Mouse (Mus musculus) B cell, adult 2 months (primary cell): ENCODE results near the gene Aspscr1.
A peak's percentile ranks its signal among the peaks of the same experiment; 100 is the strongest.

ENCODE experiments used
- DNase-seq, 2 experiments: peaks; one replicate each; pipeline ENCODE4 v3.0.0; 2022

The Aspscr1 gene

DNA sequence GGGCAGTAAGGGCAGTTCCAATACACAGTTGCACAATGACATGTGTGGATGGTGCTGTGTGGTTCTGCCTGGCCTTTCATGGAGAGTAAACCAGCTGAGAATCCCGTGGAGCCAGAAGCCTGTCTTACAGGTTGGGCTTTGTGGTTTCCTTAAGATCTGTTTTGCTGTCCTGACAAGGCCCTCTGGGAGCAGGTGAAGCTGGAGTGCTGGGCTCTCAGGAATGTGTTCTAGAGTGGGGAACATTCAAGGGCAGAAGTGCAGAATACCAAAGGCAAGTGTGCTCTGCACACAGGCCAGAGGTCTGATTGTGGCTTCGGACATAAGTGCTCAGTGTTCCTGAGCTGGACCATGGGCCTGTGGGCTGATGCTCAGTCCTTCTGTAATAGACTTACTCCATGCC lies 11.9 kb downstream of the Aspscr1 start:
- DNase-seq = no peak

DNA sequence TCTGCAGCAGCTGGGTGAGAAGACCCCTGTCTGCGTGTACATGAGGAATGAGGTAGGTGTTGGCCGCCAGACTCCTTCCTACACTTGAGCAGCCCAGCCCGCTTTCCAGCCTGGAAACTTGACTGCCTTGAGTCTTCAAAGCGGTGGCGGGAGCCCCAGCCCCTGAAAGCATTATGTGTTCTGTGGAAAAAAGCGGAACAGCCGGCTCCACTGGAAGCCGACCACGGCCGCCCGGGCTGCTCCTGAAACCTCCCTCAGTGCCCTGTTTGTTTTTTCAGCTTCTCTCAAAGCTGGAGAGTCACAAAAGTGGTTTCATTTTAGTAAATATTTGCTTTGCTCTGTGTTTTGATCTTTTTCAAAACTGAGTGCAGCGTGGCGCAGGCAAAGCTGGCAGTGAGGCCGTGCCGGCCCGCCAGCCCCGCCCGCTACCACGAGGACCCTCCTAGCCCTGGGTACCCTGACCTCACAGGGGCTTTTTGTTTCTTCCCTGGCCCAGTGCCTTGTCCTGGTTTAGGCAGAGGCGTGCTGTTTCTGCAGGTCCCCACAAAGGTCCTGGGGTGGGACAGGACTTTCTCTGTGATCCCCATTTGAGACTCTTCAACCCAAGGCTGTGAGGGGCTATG lies 14.0 kb downstream of the Aspscr1 start:
- DNase-seq = no peak

DNA sequence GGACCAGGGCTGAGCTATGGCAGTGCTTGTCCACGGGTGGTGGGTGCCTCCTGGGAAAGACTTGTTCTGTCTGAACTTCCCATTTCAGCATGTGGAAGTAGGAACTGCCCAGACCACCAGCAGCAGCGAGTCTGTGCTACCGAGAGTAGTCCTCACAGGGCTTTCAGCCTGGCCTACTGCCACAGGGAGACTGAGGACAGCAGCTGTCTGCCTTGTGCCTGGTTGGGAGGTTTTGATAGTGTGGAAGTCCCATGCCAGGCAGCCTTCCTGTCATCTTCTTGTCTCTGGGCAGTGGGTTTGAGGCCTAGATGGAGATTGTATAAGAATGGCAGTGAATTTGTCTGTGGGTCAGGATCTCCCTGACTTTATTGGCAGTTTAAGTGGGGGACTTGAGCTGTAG lies 16.6 kb downstream of the Aspscr1 start:
- no peak for DNase-seq

DNA sequence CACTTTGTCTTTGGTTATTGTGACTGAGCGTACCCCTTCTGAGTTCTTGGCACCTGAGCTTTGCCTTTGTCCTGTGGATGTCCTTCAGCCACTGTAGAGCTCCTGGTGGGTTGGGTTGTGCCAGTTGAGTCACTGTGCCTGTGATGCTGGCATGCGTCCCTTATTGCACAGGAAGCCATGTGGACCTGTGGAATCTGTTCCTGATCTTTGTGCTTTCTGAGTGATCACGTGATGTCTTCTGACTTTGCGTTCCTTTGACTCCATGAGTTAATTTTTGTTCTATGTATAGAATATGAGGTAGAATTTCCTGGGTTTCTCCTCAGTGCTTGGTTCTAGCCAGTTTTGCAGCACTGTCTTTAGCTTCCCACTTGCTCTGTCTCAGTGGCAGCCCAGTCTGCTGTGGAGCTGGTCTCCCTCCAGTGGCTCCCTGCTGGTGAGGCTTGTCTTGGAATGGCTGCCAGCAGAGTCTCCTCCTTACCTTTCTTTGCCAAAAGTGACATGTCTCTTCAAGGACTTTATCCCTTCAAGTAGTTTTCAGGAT lies 19.8 kb downstream of the Aspscr1 start:
- DNase-seq = no peak

DNA sequence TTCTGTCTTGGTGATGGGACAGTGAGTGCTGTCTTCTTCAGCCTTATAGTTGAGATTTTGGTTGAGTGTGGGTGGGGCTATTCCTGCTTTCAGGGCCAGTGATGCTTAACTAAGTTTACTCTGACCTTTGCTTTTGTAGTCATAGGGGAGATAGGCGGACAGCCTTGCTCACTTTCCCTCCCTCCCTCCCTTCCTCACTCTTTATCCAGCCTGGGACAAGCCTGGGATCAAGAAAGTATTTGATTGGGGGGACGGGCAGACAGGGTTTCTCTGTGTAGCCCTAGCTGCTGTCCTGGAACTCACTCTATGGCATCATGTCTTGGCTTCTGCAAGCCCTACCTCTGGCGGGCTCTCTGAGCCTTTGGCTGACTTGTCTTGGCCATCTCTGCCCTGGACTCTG lies 20.7 kb downstream of the Aspscr1 start:
- DNase-seq = no peak

DNA sequence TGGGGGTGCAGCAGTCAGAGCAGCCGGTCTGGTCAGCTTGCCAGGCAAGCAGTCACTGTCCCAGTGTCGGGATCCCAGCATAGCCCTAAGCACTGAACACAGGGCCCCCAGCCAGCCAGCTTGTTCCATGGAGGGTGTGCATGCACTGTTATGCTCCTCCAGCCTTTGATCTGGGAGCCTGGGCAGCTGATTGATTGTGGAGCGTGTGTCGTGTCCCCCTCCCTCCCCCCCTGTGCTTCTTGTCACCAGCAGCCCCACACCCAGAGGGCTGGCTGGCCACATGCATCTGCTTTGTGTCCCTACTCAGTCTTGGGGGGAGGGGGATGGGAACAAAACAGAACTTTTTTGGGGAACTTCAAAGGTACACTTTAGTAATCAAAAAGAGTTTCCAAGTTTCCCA lies 22.4 kb downstream of the Aspscr1 start:
- DNase-seq = no peak

DNA sequence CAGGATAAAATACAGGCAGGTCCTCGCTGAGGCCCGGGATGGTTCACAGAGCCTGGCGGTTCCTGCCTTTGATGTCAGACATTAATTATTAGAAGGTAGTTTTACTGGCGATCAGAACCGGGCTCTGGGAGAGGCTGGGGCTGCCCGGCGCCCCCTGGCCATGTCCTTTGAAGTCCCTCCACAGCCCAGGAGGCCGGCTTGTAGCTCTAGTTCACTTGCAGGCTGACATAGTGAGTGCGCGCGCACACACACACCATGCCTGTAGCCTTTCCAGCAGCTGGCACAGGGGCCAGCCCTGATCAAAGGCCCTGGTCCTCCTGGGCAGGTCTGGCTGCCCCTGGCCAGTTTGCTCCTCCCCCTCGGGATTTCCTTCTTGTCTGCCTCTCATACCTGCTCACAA lies 22.9 kb downstream of the Aspscr1 start:
- no peak for DNase-seq

DNA sequence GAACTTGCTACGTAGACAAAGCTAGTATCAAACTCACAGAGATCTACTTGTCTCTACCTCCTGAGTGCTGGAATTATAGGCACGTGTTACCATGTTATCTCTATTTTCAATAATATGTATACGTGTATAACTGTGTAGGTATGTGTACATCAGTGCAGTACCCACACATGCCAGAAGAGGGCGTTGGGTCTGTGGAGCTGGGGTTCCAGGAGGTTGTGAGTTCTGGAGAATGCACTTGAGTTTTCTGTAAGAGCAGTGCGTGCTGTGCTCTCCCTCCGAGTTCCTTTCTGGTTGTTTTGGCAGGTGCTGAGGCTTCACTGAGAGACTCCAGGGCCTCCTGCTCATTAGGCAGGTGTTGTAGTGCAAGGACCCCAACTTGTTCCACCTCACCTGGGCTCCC lies 23.8 kb downstream of the Aspscr1 start:
- peak; percentile 32 to 37 for DNase-seq

DNA sequence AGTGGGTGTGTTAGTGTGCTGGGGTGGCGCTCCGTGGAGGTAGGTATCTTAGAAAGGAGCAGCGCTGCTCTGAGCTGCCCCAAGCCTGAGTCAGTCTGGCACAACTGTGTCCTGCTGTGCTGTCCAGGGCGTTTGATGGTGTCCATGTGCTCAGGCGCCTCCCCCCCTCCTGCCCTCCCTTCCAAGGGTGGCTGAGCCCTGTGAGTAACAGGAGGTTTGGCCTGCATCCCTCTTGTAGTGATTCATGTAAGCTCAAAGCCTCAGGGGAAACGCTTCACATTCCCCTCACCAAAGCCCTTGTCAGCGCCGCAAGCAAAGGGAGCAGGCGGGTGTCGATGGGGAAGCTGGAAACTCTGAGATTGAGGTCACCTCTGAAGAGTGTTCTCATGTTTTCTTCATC lies 25.0 kb downstream of the Aspscr1 start:
- no peak for DNase-seq

DNA sequence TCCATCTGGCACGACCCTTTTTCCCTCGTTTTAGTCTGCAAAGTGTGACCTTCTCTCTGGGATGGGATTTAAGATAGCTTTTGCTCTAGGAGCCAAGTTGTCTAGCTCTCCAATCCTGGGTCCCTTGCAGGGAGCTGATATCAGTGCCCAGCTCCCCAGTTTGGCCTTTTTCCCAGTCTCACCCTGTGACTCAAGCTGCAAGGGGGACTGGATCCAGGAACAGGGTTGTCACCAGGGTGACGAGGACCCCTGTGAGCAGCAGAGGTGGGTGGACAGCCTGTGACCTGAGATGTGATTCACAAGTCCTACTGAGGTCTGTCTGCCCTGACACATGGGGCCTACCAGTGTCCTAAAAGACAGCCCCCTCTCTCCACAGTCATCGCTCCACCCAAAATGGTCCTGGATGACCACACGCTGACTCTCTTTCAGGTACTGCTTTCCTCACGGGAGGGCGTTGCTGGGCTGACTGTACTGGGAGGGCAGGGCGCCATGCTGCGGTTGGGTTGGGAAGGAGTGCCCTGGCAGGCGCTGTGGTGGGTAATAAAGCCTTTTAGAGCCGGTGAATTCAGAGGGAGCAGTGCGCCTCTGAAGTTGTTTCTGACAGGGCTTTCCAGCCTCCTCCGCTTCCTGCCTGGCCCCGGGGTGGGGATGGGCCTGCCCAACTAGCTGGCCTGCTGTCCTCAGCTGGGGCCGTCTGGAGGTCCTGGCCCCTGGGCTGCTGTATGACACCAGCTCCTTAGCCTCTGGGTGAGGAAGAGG lies 31.1 kb downstream of the Aspscr1 start:
- DNase-seq = no peak

DNA sequence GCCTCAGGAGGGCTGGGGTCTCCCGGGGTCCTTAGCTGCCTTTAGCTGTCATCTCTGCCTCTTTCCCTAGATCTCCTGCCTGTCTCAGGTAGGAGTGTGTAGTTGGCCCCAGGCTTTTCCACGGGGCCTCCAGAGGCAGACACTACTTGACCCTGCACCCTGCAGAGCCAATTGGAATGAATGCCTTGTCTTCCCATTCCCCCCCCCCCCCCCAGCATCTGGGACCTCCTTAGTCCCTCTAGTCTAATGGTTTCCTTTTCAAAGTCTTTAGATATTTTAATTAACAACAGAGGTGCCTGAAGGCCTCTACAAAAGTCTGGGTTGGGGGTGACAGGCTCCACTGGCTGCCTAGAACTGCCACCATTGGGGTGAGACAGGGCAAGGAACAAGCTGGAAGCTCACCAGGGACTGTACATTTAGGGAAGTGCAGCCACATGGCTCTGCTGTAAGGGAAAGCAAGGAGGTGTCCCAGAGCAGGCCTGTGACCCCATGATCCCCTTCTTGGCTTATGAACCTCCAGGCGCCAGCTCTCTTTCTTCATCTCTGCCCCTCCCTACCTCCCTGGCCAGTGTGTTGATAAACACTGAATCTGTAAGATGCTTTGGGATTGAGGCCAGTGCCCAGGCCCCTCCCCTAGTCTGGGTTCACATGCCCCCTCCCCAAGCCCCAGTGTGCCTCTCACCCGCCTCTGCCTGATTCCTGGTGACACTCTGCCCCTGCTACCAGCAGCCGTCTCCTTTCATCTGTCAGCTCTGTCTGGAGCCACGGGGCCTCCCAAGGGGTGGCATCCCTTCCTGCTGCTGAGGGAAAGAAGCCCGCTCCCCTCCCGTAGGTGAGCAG lies 31.9 kb downstream of the Aspscr1 start:
- no peak for DNase-seq

DNA sequence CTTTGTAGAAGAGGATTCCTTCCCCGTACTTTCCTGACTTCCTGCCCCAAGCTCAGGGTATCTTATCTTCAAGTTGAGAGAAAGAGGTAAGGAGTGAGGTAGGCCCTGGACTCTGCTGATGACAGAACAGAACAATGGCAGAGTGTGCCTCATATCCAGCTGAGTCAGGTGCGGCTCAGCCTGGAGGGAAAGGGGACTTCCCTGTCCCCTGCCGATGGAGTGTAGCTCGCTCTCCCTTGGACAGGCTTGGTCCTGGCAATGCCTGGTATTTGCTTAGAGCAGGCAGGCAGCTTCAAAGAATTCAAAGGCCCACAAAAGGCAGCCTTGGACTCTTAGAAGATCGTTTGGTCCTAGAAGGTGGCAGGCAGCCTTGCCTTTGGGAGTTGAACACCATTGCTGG lies 33.3 kb downstream of the Aspscr1 start:
- DNase-seq = no peak

DNA sequence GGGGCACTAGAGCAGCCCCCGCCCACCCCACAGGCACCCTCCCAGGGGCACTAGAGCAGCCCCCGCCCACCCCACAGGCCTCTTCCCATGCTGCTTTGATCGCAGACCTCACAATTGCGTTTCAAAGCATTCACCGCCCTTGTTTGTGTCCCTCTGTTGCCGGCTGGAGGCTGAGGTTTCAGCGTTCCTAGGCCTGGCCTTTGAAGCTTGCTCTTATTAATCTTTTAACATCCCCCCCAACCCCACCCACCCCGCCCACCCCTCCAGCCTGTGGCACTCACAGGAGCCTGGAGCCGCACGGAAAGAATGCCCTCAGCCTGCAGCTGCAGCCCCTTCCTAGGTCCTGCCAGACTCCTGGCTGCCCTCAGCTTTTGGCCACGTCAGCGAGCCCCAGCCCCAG lies 34.5 kb downstream of the Aspscr1 start:
- no peak for DNase-seq

DNA sequence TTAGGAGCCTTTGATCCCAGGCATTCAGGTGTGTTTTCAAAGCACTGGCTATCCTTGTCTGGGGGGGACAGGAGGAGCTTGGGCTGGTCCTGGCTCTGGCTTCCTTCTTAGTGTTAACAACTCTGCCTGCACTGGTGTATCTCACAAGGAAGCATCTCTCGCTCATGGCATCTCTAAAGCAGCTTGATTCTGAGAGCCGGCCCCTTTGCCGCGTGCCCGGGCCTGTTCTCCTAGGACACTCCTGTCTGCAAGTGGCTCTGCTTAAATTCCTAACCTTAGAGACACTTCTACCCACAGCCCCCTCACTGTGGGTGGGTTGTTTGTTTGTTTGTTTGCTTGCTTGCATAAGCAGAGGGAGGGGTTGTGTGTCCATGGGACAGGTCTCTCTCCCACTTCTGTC lies 35.2 kb downstream of the Aspscr1 start:
- DNase-seq = no peak

DNA sequence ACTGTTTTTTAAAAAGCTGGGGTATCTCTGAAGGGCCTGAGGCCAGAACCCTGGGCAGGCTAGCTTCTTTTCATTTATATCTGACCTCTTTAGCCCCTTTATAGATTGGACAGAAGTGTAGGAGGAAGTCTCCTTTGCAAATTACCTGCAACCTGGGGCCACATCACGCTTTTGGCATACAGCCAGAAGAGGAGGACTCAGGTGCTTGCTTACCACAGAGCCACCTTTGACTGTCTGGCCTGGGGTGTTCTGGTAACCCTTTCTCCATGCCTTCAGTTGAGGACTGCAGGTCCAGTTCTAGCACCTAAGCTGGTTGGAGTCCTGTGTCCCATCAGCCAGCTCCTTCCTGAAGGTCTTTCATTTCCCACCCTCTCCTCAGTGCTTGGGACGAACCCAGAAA lies 36.8 kb downstream of the Aspscr1 start:
- DNase-seq = no peak

DNA sequence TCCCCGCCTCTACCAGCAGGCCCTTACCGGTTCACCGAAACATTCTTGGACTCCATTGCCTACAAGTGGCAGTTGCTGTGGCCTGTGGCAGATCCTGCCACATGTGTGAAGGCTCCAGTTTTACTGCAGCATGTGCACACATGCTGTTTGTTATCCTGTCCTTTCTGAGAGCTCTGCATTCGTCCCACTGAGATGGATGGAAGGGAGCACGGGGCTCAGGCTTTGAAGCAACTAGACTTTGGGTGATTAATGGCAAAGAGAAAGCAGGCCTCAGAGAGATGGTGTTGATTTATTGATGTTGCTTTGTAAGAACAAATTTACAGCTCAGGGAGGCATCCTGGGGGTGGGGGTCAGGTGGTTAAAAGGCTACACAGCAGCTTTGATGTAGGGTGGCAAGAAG lies 37.9 kb downstream of the Aspscr1 start:
- no peak for DNase-seq

DNA sequence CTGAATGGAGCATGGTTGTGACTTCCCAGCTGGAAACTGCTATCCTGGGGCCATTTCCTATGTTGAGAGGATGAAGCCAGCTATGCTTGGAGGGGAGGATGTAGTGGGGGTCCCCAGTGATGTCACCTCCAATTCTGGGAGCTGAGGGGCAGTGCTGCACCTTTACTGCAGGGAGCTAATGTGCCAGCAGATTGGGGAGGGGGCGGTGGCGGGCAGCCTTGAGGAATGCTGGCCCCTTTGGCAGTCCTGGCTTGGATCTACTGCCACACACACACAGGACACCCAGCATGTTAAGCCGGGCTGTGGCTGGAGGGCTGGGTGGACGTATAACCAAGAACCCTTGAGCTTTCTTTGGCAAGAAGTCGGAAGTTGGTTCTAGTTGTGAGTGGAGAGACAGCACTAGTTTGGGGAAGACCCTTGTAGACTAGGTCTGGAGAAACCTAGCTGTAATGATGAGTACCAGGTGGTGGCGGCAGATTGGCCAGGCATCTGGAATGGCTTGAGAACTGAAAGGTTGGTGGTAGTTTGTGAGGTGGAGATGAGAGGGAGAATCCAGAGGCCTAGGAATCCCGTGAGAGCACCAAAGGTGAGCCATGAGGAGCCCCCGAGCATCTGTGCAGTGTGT lies 39.3 kb downstream of the Aspscr1 start:
- no peak for DNase-seq

DNA sequence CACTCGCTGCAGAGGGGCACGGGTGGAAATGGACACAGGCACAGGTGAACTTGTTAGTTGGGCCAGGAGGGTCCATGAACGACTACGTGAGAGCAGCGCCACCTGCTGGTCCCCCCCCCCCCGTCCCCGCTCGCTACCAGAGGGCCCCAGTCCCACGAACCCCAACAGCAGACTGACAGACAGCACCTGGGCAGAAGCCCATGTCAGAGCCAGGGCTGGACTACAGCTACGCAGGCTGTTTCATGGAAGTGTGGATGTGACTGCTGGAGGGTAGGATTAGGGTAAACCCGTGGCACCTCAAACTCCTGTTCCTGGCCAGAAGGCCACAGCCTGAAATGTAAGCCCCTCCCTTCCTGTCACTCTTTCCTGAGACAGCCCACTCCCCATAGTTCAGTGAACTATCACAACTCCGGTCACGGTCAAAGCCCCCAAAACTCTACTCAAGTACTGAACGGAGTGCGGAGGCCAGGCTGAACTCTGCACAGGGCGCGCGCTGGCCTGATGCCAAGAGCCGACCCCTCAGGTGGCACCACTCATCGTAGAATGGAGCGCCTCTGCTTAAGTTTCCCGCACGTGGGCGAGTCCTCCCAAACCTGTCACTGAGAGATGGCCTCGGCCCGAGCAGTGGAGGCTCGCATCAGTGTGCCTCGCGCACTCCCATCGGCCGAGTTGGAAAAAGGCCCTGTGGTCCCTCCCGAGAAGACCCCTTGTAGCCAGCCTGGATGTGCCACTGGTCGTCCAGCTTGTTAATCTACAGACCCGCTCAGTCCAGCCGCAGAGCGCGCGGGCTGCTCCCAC lies 40.2 kb downstream of the Aspscr1 start:
- DNase-seq = peak; percentile 68 to 71

DNA sequence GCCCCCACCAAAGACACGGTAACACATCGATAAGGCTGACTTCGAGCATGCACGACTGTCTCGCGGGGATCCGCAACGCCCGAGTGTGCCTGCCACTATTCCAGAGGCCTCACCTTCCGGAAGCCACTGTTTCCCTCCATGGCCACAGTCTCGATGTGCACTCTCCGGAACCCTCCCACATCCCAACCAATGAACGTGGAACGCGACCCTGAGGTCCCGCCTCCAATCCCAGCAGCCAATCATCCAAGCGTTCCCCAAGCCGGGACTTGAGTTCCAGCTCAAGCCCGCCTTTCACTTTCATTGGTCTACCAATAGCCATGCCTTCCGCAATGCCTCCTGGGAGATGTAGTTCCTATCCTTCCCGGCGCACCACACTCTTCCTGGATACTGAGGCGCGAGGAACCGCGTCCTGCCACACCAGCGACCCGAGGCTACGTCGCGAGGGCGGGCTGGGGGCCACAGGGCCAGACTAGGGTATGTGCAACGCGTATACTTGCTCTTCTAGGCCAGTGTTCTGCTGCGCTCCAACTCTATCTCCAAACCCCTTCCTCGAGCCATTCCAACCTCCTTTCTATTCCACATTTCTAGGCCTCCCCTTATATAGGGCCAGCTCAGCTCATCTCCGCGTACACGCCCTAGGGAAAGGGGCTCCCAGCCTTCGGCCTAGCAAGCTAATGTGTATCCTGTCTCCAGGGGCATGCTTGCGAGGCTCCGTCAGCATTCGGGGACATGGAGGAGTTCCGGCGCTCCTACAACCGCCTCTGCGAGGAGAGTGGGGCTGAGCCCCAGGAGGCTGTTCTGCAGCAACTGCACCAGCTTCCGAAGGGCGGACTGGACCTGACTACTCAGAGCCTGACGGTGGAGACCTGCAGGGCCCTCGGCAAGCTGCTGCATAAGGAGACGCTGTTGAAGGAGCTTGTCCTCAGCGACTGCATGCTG lies 41.1 kb downstream of the Aspscr1 start, which contains the start of the genes Cenpx and Lrrc45:
Gene Cenpx, minus strand, starts transcription at position 159 of the 939 bp plus-strand sequence.
Gene Lrrc45, plus strand, starts transcription at position 346 of the 939 bp plus-strand sequence.
- DNase-seq = peak; percentile 90 to 93

DNA sequence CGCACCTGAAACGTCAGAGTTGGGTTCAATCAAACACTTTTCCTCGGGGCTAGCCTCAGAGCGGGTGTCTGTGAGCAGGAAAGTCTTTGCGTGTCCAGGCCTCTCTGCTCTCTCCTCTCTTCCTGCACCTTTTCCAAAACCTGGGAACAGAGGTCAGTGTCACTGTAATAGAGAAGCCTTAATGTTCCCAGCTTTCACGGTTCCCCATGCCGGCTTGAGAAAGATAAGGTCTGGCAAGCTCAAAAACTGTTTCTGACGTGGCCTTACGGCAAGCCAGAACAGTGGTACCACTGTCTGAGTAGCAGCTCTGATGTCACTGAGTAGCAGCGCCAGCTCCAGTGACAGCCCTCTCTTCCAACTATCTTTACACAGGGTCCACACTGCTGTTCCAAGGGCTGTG lies 41.8 kb downstream of the Aspscr1 start:
- no peak for DNase-seq

DNA sequence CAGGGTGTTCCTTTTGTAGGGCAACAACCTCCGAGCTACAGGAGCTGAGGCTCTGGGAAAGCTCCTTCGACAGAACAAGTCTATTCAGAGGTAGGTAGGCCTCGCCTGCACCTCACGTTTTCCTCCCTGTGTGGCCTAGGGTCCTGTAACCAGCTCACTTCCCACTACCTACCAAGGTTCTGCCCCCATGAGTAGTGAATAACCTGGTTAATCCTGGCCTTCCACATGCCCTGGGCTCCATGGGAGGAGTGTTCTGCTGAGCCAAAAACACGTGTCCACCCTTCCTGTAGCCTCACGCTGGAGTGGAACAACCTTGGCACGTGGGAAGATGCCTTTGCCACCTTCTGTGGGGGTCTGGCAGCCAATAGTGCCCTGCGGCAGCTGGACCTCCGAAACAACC lies 42.4 kb downstream of the Aspscr1 start:
- DNase-seq = no peak
